Mouse (Mus musculus) liver, adult 2 months (tissue): Measurements from ENCODE around the gene Myrip. TPM values are rescaled to one million over a fixed set of nuclear protein-coding genes. Genes with fewer than 3 reads are reported as not detected.

ENCODE experiments used
- DNase-seq: peaks from one replicate; pipeline ENCODE4 v3.0.0-alpha.2; 2011; ENCODE audit warnings: low read depth, low spot score; ENCODE audit errors: extremely low read depth
- H3K27ac ChIP-seq: fragments of 200-500 bp; replicated peaks from 2 replicates; pipeline ENCODE4 v1.5.1; 2012; ENCODE audit warnings: low read depth, mild to moderate bottlenecking, control low read depth, inconsistent platforms, low read length; ENCODE audit not compliant: insufficient read depth
- H3K27me3 ChIP-seq: fragments of 200-500 bp; 2 replicates; pipeline ENCODE4 v1.6.1; 2012; ENCODE audit warnings: mild to moderate bottlenecking, moderate library complexity, low read length, inconsistent platforms; ENCODE audit not compliant: control insufficient read depth, insufficient read depth
- H3K36me3 ChIP-seq: fragments of 200-500 bp; 2 replicates; pipeline ENCODE4 v1.6.1; 2012; ENCODE audit warnings: low read length, inconsistent platforms; ENCODE audit not compliant: control insufficient read depth, insufficient read depth
- H3K4me1 ChIP-seq: fragments of 200-500 bp; 2 replicates; pipeline ENCODE4 v1.6.1; 2011; ENCODE audit warnings: low read length; ENCODE audit not compliant: control insufficient read depth, insufficient read depth
- H3K4me3 ChIP-seq: fragments of 200-500 bp; 2 replicates; pipeline ENCODE4 v1.5.1; 2011; ENCODE audit warnings: low read depth, mild to moderate bottlenecking, control low read depth, low read length, moderate library complexity; ENCODE audit not compliant: insufficient read depth
- H3K79me2 ChIP-seq: fragments of 200-500 bp; 2 replicates; pipeline ENCODE4 v1.6.1; 2012; ENCODE audit warnings: inconsistent platforms, mild to moderate bottlenecking, low read length, moderate library complexity; ENCODE audit not compliant: control insufficient read depth, insufficient read depth
- H3K9ac ChIP-seq: fragments of 200-500 bp; 2 replicates; pipeline ENCODE4 v1.6.1; 2012; ENCODE audit warnings: low read depth, mild to moderate bottlenecking, control low read depth, inconsistent platforms, low read length
- CTCF ChIP-seq: fragments of 200-500 bp; IDR thresholded peaks from 2 replicates; pipeline ENCODE4 v1.5.1; 2011; ENCODE audit warnings: low read depth, low read length, control low read depth
- POLR2A ChIP-seq: fragments of 200-500 bp; IDR thresholded peaks from 2 replicates; pipeline ENCODE4 v1.6.1; 2011; ENCODE audit warnings: low read length, control low read depth; ENCODE audit not compliant: insufficient read depth; ENCODE audit errors: extremely low read depth
- WGBS: fragments of 180-500 bp; shearing (Covaris S2); methylation state at CpG from one replicate; pipeline ENCODE4 v1.1.7; 2018; 5-methylcytosine and 5-hydroxymethylcytosine counted together
- polyA plus RNA-seq: library from polyadenylated mRNA; depleted of rRNA; stranded (reverse); fragments of >200 nt; gene quantifications from 2 replicates; pipeline ENCODE4 v1.2.3, GENCODE M21; 2012
- total RNA-seq: library from RNA; depleted of rRNA; stranded (reverse); fragments of >200 nt; gene quantifications from 2 replicates; pipeline ENCODE4 v1.2.3, GENCODE M21; 2014

Gene Myrip
- total and polyA plus RNA-seq, 2 experiments, result 0.09 to 0.28 TPM

DNA sequence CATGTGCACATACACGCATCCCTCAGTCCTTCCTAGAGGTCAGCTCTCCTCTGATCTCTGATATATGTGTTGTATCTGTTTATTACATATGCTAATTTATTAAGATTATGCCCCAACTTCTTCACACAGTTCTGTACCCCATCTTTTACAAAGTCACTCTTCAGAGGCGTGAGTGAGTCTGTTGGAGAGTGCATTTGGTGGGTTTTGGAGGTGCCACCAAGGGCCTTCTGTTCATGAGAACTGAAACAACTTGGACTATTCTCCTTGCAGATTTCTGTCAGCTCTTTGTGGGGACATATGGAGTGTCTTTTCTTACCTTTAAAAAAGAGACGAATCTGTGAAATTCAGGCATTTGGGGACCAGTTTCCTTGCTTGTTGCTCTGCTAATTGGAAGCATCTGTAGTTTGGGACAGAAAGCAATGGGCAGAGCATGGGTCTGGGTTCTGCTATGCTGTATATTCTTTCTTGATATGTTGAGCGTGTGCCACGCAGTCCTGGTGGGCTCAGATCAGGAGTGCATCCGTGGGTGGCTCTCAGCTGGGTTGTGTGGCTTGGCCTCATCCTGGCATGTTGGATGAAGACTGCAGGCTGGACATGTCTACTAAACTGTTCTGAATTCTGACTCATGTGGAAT lies 148.5 kb downstream of the Myrip start:
- Histone ChIP-seq H3K4me3 (no peak overlapping the region), H3K36me3 (no peaks in the 10 kb centered on the region), H3K9ac (no peak overlapping the region), H3K79me2 (no peaks in the 10 kb centered on the region), H3K27ac (no peak overlapping the region), H3K27me3 (no peaks in the 10 kb centered on the region), H3K4me1 (no peaks in the 10 kb centered on the region)
- WGBS, result 84% methylated on average over 6 of the region's 6 CpGs
- TF ChIP-seq CTCF, result no peak
- no peak for TF ChIP-seq POLR2A
- no peak for DNase-seq

GRCm38 (mm10) chr9:120455768-120456655 lies 154.7 kb downstream of the Myrip start:
- Histone ChIP-seq H3K27me3 (no peaks in the 10 kb centered on the region), H3K79me2 (no peaks in the 10 kb centered on the region), H3K36me3 (no peaks in the 10 kb centered on the region), H3K9ac (no peak overlapping the region), H3K4me3 (no peak overlapping the region), H3K27ac (no peak overlapping the region), H3K4me1 (no peaks in the 10 kb centered on the region)
- no peak for TF ChIP-seq POLR2A
- TF ChIP-seq CTCF, result no peak
- no peak for DNase-seq
- WGBS, result 62% methylated on average over 9 of the region's 9 CpGs

GRCm38 (mm10) chr9:120470431-120470830 lies 169.1 kb downstream of the Myrip start:
- H3K4me3 ChIP-seq, result no peak overlapping the region
- H3K27me3 ChIP-seq, result no peaks in the 10 kb centered on the region
- H3K36me3 ChIP-seq, result no peaks in the 10 kb centered on the region
- no peak overlapping the region for H3K27ac ChIP-seq
- no peaks in the 10 kb centered on the region for H3K79me2 ChIP-seq
- WGBS, result 100% methylated on average over 1 of the region's 1 CpGs
- TF ChIP-seq CTCF (no peak), POLR2A (no peak)
- H3K9ac ChIP-seq, result no peak overlapping the region
- no peaks in the 10 kb centered on the region for H3K4me1 ChIP-seq
- no peak for DNase-seq

DNA sequence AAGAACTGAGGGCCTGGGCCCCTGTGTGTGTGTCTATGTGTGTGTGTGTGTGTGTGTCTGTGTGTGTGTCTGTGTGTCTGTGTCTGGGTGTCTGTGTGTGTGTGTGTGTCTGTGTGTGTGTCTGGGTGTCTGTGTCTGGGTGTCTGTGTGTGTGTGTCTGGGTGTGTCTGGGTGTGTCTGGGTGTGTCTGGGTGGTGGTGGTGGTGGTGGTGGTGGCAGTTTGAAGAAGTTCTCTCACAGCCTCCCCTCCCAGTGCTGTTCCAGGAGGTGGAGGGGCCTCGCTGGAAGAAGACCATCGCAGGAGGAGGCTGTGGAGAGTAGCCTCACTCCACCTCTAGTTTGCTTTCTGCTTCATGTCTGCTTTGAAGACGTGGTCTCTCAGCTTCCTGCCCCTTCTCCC lies 180.3 kb downstream of the Myrip start:
- Histone ChIP-seq H3K27ac (no peak overlapping the region), H3K36me3 (no peaks in the 10 kb centered on the region), H3K9ac (no peak overlapping the region), H3K27me3 (no peaks in the 10 kb centered on the region), H3K4me3 (no peak overlapping the region), H3K4me1 (no peaks in the 10 kb centered on the region), H3K79me2 (no peaks in the 10 kb centered on the region)
- TF ChIP-seq POLR2A (no peak), CTCF (no peak)
- 76% methylated on average over 3 of the region's 3 CpGs for WGBS
- no peak for DNase-seq

- Histone ChIP-seq H3K27ac (no peak overlapping the region), H3K4me1 (no peaks in the 10 kb centered on the region), H3K36me3 (no peaks in the 10 kb centered on the region), H3K9ac (no peak overlapping the region), H3K27me3 (no peaks in the 10 kb centered on the region), H3K79me2 (no peaks in the 10 kb centered on the region), H3K4me3 (no peak overlapping the region)
- no peak for DNase-seq
- TF ChIP-seq CTCF (no peak), POLR2A (no peak)
- WGBS, result 87% methylated on average over 4 of the region's 4 CpGs
Measured at GRCm38 (mm10) chr9:120482382-120482781, 181.1 kb downstream of the Myrip start.

DNA sequence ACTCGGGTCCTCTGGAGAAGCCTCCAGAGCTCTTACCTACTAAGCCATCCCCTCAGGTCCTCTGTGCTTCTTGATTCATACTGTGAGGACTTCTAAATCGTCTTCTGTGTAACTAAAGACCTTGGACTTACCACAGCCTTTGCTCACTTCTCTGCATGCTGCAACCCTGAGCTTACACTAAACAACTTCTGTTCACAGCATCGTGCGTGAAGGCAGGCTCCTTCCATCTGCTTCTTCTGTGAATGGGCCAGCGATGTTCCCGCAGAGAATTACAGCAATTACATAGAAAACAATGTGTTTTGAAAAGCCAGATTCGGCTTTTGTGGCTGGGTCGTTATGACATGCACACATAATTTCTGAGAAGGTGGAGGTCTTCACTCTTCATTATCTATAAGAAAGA lies 181.8 kb downstream of the Myrip start:
- TF ChIP-seq POLR2A, result no peak
- no peak for TF ChIP-seq CTCF
- no peaks in the 10 kb centered on the region for H3K27me3 ChIP-seq
- H3K79me2 ChIP-seq, result no peaks in the 10 kb centered on the region
- no peak overlapping the region for H3K4me3 ChIP-seq
- H3K27ac ChIP-seq, result no peak overlapping the region
- no peak for DNase-seq
- no peak overlapping the region for H3K9ac ChIP-seq
- 80% methylated on average over 8 of the region's 8 CpGs for WGBS
- no peaks in the 10 kb centered on the region for H3K36me3 ChIP-seq
- H3K4me1 ChIP-seq, result no peaks in the 10 kb centered on the region
